Mouse (Mus musculus) hindbrain, embryonic 13.5 days (tissue): ENCODE measurements around the gene Tnfrsf13c. TPM values are rescaled to one million over a fixed set of nuclear protein-coding genes. Genes with fewer than 3 reads are reported as not detected.
"Not testable (repeated sequence)": the region's sequence is repeated elsewhere in the genome, so short reads cannot be mapped to it uniquely, and the experiment has no call there.

ENCODE experiments used
- ATAC-seq: fragments of 200-750 bp; cut with Nextera tagmentation; 2 replicates; pipeline ENCODE4 v1.8.0; 2017; ENCODE audit warnings: moderate TSS enrichment; ENCODE audit not compliant: low FRiP score
- H3K27ac ChIP-seq: fragments of 300-500 bp; sonication (generic); 2 replicates; pipeline ENCODE4 v1.5.1; 2015; ENCODE audit warnings: inconsistent platforms, mild to moderate bottlenecking, moderate library complexity
- H3K27me3 ChIP-seq: fragments of 300-500 bp; sonication (generic); 2 replicates; pipeline ENCODE4 v1.6.1; 2015; ENCODE audit warnings: mild to moderate bottlenecking, inconsistent platforms
- H3K36me3 ChIP-seq: fragments of 300-500 bp; sonication (generic); 2 replicates; pipeline ENCODE4 v1.6.1; 2015; ENCODE audit warnings: mild to moderate bottlenecking, inconsistent platforms
- H3K4me1 ChIP-seq: fragments of 300-500 bp; sonication (generic); replicated peaks from 2 replicates; pipeline ENCODE4 v1.6.1; 2015; ENCODE audit warnings: inconsistent platforms
- H3K4me2 ChIP-seq: fragments of 300-500 bp; sonication (generic); 2 replicates; pipeline ENCODE4 v1.6.1; 2015; ENCODE audit warnings: inconsistent platforms, mild to moderate bottlenecking, moderate library complexity
- H3K4me3 ChIP-seq: fragments of 300-500 bp; sonication (generic); 2 replicates; pipeline ENCODE4 v1.5.1; 2015; ENCODE audit warnings: mild to moderate bottlenecking, inconsistent platforms
- H3K9ac ChIP-seq: fragments of 300-500 bp; sonication (generic); 2 replicates; pipeline ENCODE4 v1.6.1; 2015; ENCODE audit warnings: mild to moderate bottlenecking, inconsistent platforms
- H3K9me3 ChIP-seq: fragments of 300-500 bp; sonication (generic); 2 replicates; pipeline ENCODE4 v1.6.1; 2016; ENCODE audit warnings: inconsistent platforms
- WGBS: fragments of 180-500 bp; shearing (Covaris S2); methylation state at CpG from one replicate; pipeline ENCODE4 v1.1.7; 2015; 5-methylcytosine and 5-hydroxymethylcytosine counted together
- polyA plus RNA-seq: library from polyadenylated mRNA; unstranded; fragments of >200 nt; fragmentation: Nextera tagmentation; extraction: Ambion mirVana; gene quantifications from 2 replicates; pipeline ENCODE4 v1.2.1, GENCODE M21; 2015

The Tnfrsf13c gene
- polyA plus RNA-seq, 1 experiment from 2014 or later = not detected

DNA sequence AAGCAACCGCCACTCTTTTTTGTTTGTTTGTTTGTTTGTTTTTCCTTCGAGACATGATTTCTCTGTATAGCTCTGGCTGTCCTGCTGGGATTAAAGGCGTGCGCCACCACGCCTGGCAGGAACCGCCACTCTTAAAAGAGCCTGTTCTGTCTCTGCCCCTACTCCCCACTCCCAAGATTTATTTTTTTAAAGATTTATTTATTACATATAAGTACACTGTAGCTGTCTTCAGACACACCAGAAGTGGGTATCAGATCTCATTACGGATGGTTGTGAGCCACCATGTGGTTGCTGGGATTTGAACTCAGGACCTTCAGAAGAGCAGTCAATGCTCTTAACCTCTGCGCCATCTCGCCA, 20.6 kb upstream of the Tnfrsf13c start:
- peak overlapping the region; percentile 74 for H3K4me3 ChIP-seq
- peak overlapping the region; percentile 76; the same call in 1 of the 2 replicates for H3K27ac ChIP-seq
- 23% methylated on average over 9 of the region's 9 CpGs for WGBS
- not testable (repeated sequence) for H3K36me3 ChIP-seq, H3K27me3 ChIP-seq, H3K9me3 ChIP-seq
- H3K4me2 ChIP-seq = peak overlapping the region; percentile 92
- ATAC-seq = 0 out of 2 replicates have a peak, but pooled peaks have one; percentile 25
- peak overlapping the region; percentile 63; the same call in 1 of the 2 replicates for H3K9ac ChIP-seq
- H3K4me1 ChIP-seq = peaks cover 13% of the 10 kb centered on the region

DNA sequence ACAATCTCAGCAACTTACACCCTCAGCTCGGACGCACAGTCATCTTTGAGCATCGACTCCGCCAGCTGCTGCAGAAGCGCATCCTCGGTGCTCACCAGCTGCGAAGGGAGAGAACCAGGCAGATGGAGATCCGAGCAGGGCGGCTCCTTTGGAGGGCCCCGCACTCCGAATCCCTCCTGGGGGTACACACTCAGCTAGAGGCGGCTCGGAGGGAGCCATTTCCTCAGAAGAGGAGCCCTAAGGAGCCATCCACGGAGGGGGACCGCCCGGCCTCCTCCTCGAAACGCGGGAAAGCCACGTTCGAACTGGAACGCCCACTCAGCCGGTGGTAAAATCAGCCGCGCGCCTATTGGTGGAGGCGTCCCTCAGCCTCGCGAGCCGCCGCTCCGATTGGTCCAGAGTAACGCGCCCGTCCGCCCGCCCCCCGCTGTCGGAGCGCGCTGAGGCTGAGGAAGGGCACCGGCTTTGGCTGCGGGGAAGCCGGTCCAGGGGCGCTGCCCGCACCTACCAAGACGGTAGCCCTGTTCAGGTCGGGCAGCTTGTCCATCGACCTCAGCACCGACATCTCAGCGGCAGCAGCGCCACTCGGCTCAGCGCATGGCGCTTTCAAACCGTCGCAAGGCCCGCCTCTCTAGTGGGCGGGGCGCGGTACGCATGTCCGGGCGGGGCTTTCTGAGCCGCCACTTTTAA, 20.1 kb upstream of the Tnfrsf13c start, which contains the start of gene Cenpm:
Gene Cenpm (minus strand): TSS at position 634 of the 690 bp plus-strand sequence.
- H3K36me3 ChIP-seq = no peaks in the 10 kb centered on the region
- no peaks in the 10 kb centered on the region for H3K27me3 ChIP-seq
- peak within 1 kb of the TSS; percentile 76 for H3K27ac ChIP-seq
- H3K4me3 ChIP-seq = peak within 1 kb of the TSS; percentile 74
- peak; percentile 98 for ATAC-seq
- H3K4me2 ChIP-seq = peak within 1 kb of the TSS; percentile 92
- under 1% methylated on average over 65 of the region's 65 CpGs for WGBS
- H3K4me1 ChIP-seq = peaks cover 13% of the 10 kb centered on the region
- H3K9ac ChIP-seq = peak within 1 kb of the TSS; percentile 73
- no peaks in the 10 kb centered on the region for H3K9me3 ChIP-seq

DNA sequence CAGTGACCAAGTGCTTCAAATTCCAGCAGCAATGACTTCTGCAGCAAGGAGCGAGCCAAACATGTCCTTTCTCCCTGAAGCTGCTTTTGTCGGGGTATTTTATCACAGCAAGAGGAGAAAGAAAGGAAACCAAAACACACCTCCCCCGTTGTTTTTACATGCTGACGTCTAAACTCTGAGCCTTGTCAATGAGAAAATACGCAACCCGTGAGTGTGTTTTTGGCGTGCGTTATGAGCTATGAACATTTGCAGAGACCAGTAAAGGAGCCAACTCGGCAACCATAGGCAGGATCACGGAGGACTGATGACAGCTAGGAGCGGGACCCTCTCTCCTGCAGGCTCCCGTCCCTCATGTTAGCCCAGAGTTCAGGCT, 19.6 kb upstream of the Tnfrsf13c start:
- peak overlapping the region; percentile 74 for H3K4me3 ChIP-seq
- H3K4me2 ChIP-seq = peak overlapping the region; percentile 92
- H3K27ac ChIP-seq = 0 out of 2 replicates have a peak overlapping the region, but pooled peaks have one; percentile 3
- H3K9ac ChIP-seq = peak overlapping the region; percentile 73
- H3K4me1 ChIP-seq = peaks cover 13% of the 10 kb centered on the region
- ATAC-seq = no peak
- no peaks in the 10 kb centered on the region for H3K27me3 ChIP-seq
- H3K9me3 ChIP-seq = no peaks in the 10 kb centered on the region
- 8% methylated on average over 12 of the region's 12 CpGs for WGBS
- no peaks in the 10 kb centered on the region for H3K36me3 ChIP-seq

DNA sequence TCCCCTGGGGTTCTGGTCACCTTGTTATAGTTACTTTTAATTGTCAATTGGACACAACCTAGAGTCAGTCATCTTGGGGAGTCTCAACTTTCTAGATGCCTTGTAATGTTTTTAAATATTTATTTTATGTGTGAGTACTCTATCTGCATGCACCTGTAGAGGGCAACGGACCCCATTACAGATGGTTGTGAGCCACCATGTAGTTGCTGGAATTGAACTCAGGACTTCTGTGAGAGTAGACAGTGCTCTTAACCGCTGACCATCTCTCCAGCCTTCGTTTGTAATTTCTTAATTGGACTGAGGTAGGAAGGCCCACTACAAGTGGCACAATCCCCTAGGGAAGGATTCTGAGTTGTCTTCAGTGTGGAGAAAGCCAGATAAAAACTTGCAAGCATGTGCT, 19.1 kb upstream of the Tnfrsf13c start:
- Histone ChIP-seq H3K4me1 (peaks cover 13% of the 10 kb centered on the region), H3K27me3 (no peaks in the 10 kb centered on the region), H3K9me3 (no peaks in the 10 kb centered on the region), H3K4me3 (peak overlapping the region; percentile 74), H3K4me2 (peak overlapping the region; percentile 92), H3K36me3 (no peaks in the 10 kb centered on the region), H3K27ac (no peak overlapping the region), H3K9ac (peak overlapping the region; percentile 73)
- no peak for ATAC-seq
- 77% methylated on average over 3 of the region's 3 CpGs for WGBS

DNA sequence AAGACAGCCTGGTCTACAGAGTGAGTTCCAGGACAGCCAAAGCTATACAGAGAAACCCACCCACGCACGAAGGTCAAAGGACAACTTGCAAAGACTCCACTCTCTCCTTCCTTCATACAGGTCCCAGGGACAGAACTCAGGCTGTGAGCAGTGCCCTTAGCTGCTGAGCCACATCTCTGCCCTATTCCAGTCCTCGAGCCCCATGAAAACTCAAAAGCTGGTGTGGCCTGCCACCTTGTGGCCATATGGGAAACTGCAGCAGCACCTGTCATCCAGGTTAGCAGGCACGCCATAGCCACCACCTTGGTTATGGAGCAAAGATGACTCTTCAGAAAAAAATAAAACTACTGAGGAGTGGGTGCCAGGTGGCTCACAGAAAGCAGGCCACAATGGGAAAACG, 12.4 kb upstream of the Tnfrsf13c start:
- WGBS = 23% methylated on average over 5 of the region's 5 CpGs
- H3K36me3 ChIP-seq = no peaks in the 10 kb centered on the region
- H3K4me3 ChIP-seq = no peak overlapping the region
- H3K9ac ChIP-seq = no peak overlapping the region
- ATAC-seq = peak; percentile 78
- no peaks in the 10 kb centered on the region for H3K9me3 ChIP-seq
- no peak overlapping the region for H3K4me2 ChIP-seq
- H3K4me1 ChIP-seq = peaks cover 10% of the 10 kb centered on the region
- H3K27me3 ChIP-seq = no peaks in the 10 kb centered on the region
- H3K27ac ChIP-seq = no peak overlapping the region

DNA sequence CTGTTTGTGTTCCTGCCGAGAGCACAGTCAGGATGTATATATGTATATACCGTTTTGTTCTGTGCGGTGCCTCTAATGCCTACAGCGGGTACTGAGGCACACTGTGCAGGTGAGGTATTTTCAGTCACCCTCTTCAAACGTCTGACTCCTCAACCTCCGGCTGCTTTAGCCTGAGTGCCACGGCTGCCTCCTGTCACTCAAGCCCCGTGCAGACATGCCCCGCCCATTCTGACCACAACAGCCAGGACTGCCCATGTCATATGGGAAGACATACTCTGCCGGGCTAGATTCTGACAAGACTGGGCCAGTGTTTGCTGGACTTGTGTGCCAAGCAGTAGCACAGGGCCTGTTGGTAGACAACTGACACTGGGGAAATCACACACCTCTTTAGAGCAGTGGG, 11.5 kb upstream of the Tnfrsf13c start:
- H3K36me3 ChIP-seq = no peaks in the 10 kb centered on the region
- H3K27ac ChIP-seq = no peak overlapping the region
- peaks cover 10% of the 10 kb centered on the region for H3K4me1 ChIP-seq
- no peak overlapping the region for H3K4me2 ChIP-seq
- no peaks in the 10 kb centered on the region for H3K9me3 ChIP-seq
- no peak overlapping the region for H3K9ac ChIP-seq
- no peaks in the 10 kb centered on the region for H3K27me3 ChIP-seq
- ATAC-seq = no peak
- H3K4me3 ChIP-seq = no peak overlapping the region
- WGBS = 77% methylated on average over 10 of the region's 10 CpGs

DNA sequence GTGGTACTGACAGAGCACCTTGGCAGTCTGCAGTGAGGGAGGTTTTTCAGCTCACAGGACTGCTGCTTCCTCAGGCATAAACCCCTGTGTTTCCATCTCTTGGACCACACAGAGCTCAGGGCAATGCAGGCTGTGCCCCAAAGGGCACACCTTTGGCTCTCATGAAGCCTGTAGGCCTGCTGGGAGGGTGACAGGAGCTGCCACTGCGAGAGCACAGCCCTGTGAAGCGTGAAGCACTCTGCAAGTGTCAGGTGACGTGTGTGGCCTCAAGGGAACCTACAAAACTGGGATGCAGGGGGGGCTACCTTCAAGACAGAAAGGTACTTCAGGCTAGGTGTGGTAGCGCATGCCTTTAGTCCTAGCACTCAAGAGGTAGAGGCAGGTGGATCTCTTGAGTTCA, 8.5 kb upstream of the Tnfrsf13c start:
- Histone ChIP-seq H3K9me3 (no peaks in the 10 kb centered on the region), H3K4me3 (no peak overlapping the region), H3K27me3 (0 out of 2 replicates have a peak, but pooled peaks cover 6% of the 10 kb centered on the region), H3K4me2 (no peak overlapping the region), H3K36me3 (no peaks in the 10 kb centered on the region), H3K4me1 (peaks cover 15% of the 10 kb centered on the region), H3K27ac (no peak overlapping the region), H3K9ac (no peak overlapping the region)
- 77% methylated on average over 4 of the region's 4 CpGs for WGBS
- ATAC-seq = no peak

DNA sequence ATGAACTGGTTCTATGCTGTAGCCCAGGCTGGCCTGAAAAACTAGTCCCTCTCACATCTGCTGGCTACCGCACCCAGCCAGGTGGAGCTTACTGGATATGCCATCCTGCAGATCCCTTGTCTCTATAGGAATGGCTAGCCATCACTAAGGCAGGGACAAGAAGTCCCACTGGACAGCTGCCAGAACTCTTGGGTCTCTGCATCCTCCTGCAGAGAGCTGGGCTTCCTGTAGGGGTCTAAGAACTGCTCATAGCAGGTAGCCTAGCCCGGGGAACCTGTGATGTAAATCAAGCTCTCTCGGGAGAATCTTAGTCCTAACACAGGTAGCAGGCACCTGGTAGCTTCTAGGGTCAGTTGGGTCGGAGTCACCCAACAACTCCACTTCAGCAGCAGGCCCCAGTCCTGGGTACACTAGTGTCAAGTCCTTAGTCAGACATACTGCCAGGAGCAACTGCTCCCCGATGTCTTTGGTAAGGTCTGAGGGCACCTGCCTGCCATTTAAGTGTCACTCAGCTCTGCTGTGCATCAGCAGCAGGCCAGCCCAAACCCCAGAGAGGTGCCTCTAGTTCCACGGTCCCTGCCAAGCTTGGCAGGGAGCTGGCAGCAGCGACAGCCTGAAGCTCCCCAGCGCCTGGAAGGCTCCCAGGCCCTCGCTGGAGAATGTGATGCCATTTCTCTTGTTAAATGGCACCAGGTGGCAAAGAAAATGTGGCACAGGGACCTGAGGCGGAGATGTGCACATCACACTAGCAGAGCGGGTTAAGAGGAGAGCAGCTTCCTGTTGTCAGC, 7.6 kb upstream of the Tnfrsf13c start:
- WGBS = 67% methylated on average over 11 of the region's 11 CpGs
- Histone ChIP-seq H3K4me1 (peaks cover 15% of the 10 kb centered on the region), H3K4me2 (no peak overlapping the region), H3K27ac (no peak overlapping the region), H3K9me3 (no peaks in the 10 kb centered on the region), H3K4me3 (no peak overlapping the region), H3K36me3 (no peaks in the 10 kb centered on the region), H3K9ac (no peak overlapping the region), H3K27me3 (0 out of 2 replicates have a peak, but pooled peaks cover 6% of the 10 kb centered on the region)
- ATAC-seq = no peak

DNA sequence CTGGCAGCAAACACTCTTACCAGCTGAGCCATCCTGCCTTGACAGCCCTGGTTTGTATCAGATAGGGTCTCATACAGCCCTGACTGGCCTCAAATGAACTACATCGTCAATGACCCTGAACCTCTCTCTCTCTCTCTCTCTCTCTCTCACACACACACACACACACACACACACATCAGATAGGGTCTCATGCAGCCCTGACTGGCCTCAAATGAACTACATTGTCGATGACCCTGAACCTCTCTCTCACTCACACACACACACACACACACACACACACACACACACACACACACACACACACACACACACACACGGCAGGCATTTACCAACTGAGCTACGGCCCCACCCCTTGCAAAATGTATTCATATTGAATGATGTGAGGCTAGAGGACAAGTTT, 6.9 kb upstream of the Tnfrsf13c start:
- Histone ChIP-seq H3K27ac (no peak overlapping the region), H3K9me3 (no peaks in the 10 kb centered on the region), H3K36me3 (no peaks in the 10 kb centered on the region), H3K9ac (no peak overlapping the region), H3K4me2 (no peak overlapping the region), H3K4me3 (no peak overlapping the region), H3K27me3 (0 out of 2 replicates have a peak, but pooled peaks cover 8% of the 10 kb centered on the region), H3K4me1 (peaks cover 15% of the 10 kb centered on the region)
- no peak for ATAC-seq
- 77% methylated on average over 4 of the region's 4 CpGs for WGBS

DNA sequence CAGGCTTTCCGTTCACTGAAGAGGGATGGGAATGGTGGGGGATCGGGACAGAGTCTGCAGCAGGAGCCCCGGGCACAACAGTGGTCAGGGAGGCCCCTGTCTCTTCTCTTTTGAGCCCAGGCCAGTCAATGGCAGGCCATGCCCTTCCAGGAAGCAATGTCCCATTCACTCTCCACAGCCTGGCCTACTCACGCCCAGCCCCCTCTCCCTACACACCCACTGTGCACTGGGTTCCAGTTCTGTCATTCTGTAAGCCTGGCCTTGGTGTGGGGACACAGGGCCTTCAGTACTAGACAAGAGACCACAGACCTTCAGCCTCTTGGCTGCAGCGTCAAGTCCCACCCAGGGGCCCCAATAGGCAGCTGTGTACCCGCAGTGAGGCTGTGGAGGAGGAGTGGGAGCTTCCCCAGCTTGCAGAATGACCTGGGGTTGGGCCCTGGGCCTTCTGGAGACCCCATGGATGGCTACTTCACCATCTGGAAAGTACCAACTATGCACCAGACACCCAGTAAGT, 6.0 kb upstream of the Tnfrsf13c start:
- ATAC-seq = no peak
- Histone ChIP-seq H3K4me1 (peaks cover 15% of the 10 kb centered on the region), H3K36me3 (no peaks in the 10 kb centered on the region), H3K4me2 (no peak overlapping the region), H3K9me3 (no peaks in the 10 kb centered on the region), H3K9ac (no peak overlapping the region), H3K27ac (no peak overlapping the region), H3K4me3 (no peak overlapping the region), H3K27me3 (peaks cover 15% of the 10 kb centered on the region)
- WGBS = 77% methylated on average over 6 of the region's 6 CpGs

DNA sequence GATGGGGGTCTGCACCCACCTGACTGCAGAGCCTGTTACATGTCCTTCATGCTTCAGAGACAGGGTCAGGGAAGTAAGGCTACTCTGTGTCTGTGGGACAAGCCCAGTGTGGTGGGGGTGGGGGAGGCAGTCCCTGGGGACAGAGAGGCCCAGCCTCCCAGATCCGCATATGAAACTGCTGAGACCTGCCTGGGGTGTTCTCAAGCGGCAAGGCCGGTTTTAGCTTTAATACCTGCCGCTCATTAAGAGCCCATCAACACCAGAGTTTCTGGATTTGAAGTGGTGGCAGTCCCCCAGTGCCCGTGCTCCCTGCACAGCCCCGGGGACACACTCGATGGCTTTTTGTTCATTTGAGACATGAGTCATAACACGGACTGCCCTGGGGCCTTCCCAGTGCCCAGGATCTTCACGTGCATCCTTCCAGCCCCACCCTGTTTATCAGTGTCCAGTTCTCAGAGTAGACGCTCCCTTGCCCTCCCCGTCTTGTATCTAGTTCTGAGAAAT, 5.4 kb upstream of the Tnfrsf13c start:
- peaks cover 21% of the 10 kb centered on the region for H3K27me3 ChIP-seq
- H3K27ac ChIP-seq = no peak overlapping the region
- H3K4me2 ChIP-seq = no peak overlapping the region
- 37% methylated on average over 11 of the region's 11 CpGs for WGBS
- no peak overlapping the region for H3K9ac ChIP-seq
- H3K4me3 ChIP-seq = no peak overlapping the region
- ATAC-seq = no peak
- peaks cover 18% of the 10 kb centered on the region for H3K4me1 ChIP-seq
- no peaks in the 10 kb centered on the region for H3K9me3 ChIP-seq
- no peaks in the 10 kb centered on the region for H3K36me3 ChIP-seq

DNA sequence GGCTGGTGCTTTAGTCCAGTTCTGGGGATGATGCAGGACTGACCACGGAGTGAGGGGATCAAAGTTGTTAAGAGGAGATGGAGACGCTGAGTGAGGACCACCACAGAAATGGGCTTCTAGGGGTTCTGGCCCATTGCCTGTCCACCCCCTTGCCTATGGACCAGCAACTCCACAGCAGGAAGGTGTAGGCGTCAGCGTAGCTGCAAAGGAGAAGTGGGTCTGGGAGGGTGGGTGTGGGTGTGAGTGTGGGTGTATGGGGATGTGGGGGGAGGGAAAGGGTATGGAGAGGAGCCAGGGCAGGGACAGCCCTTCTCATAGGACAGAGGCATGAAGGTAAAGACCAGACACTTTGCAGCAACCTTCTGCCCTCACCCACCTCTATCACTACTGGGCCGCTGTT, 1.6 kb upstream of the Tnfrsf13c start:
- Histone ChIP-seq H3K4me2 (no peak overlapping the region), H3K27ac (no peak overlapping the region), H3K4me3 (no peak overlapping the region), H3K9ac (no peak overlapping the region), H3K27me3 (peaks cover 40% of the 10 kb centered on the region), H3K4me1 (peaks cover 26% of the 10 kb centered on the region), H3K9me3 (no peaks in the 10 kb centered on the region), H3K36me3 (no peaks in the 10 kb centered on the region)
- ATAC-seq = no peak
- WGBS = 87% methylated on average over 5 of the region's 5 CpGs
